Mouse (Mus musculus) urinary bladder, adult 18-20 months (tissue): ENCODE results near the gene Nedd9.
A peak's percentile ranks its signal among the peaks of the same experiment; 100 is the strongest.

Source experiments
- DNase-seq, 2 experiments: peaks; one replicate each; pipeline ENCODE4 v3.0.0; 2022; ENCODE audit warnings: low spot score in 2 of 2, mixed read lengths in 2 of 2

Nedd9 gene

GRCm38 (mm10) chr13:41491981-41492702 lies 5.0 kb upstream of the Nedd9 start:
- DNase-seq = no peak

- DNase-seq = no peak
Observed at GRCm38 (mm10) chr13:41491522-41491921, 4.4 kb upstream of the Nedd9 start.

- DNase-seq = no peak
Observed at GRCm38 (mm10) chr13:41490282-41490681, 3.1 kb upstream of the Nedd9 start.

- DNase-seq = no peak
Observed at GRCm38 (mm10) chr13:41489705-41490275, 2.6 kb upstream of the Nedd9 start.

GRCm38 (mm10) chr13:41487409-41487743 lies 214 bp upstream of the Nedd9 start:
- no peak for DNase-seq

- no peak for DNase-seq
Observed at GRCm38 (mm10) chr13:41483966-41484365, 3.2 kb downstream of the Nedd9 start.

- no peak for DNase-seq
Observed at GRCm38 (mm10) chr13:41482408-41483011, 4.7 kb downstream of the Nedd9 start.

GRCm38 (mm10) chr13:41479737-41480435 lies 7.3 kb downstream of the Nedd9 start:
- DNase-seq = no peak

- no peak for DNase-seq
Observed at GRCm38 (mm10) chr13:41476216-41476615, 10.9 kb downstream of the Nedd9 start.

GRCm38 (mm10) chr13:41474365-41474764 lies 12.8 kb downstream of the Nedd9 start:
- DNase-seq = no peak

GRCm38 (mm10) chr13:41473504-41473903 lies 13.7 kb downstream of the Nedd9 start:
- DNase-seq = no peak

GRCm38 (mm10) chr13:41472878-41473424 lies 14.2 kb downstream of the Nedd9 start:
- DNase-seq = no peak

GRCm38 (mm10) chr13:41468277-41468676 lies 18.9 kb downstream of the Nedd9 start:
- no peak for DNase-seq

GRCm38 (mm10) chr13:41467036-41467435 lies 20.1 kb downstream of the Nedd9 start:
- no peak for DNase-seq

- no peak for DNase-seq
Observed at GRCm38 (mm10) chr13:41466616-41467015, 20.5 kb downstream of the Nedd9 start.

- peak in 1 of 2 experiments; percentile 10 for DNase-seq
Observed at GRCm38 (mm10) chr13:41466191-41466590, 21.0 kb downstream of the Nedd9 start.

- DNase-seq = no peak
Observed at GRCm38 (mm10) chr13:41461418-41461817, 25.7 kb downstream of the Nedd9 start.

GRCm38 (mm10) chr13:41459683-41460286 lies 27.4 kb downstream of the Nedd9 start:
- DNase-seq = no peak

- DNase-seq = no peak
Observed at GRCm38 (mm10) chr13:41458709-41459108, 28.5 kb downstream of the Nedd9 start.

- no peak for DNase-seq
Observed at GRCm38 (mm10) chr13:41457798-41458390, 29.3 kb downstream of the Nedd9 start.

GRCm38 (mm10) chr13:41457030-41457797 lies 29.9 kb downstream of the Nedd9 start:
- no peak for DNase-seq
